Mouse (Mus musculus) hindbrain, postnatal 0 days (tissue): ENCODE data around the gene Slmap. TPM values are rescaled to one million over a fixed set of nuclear protein-coding genes. Genes with fewer than 3 reads are reported as not detected.
"Not testable (repeated sequence)": the region's sequence is repeated elsewhere in the genome, so short reads cannot be mapped to it uniquely, and the experiment has no call there.

Source experiments
- ATAC-seq: fragments of 200-750 bp; cut with Nextera tagmentation; 2 replicates; pipeline ENCODE4 v1.8.0; 2017; ENCODE audit warnings: mild to moderate bottlenecking, moderate TSS enrichment, moderate library complexity
- DNase-seq: peaks from one replicate; pipeline ENCODE4 v3.0.0-alpha.2; 2015; ENCODE audit warnings: low spot score
- H3K27ac ChIP-seq: fragments of 300-500 bp; sonication (generic); 2 replicates; pipeline ENCODE4 v1.5.1; 2014; ENCODE audit warnings: mild to moderate bottlenecking
- H3K27me3 ChIP-seq: fragments of 300-500 bp; sonication (generic); 2 replicates; pipeline ENCODE4 v1.6.1; 2014; ENCODE audit warnings: low read length, mixed read lengths; ENCODE audit not compliant: insufficient read depth
- H3K36me3 ChIP-seq: fragments of 300-500 bp; sonication (generic); 2 replicates; pipeline ENCODE4 v1.6.1; 2014; ENCODE audit warnings: low read length, mixed read lengths; ENCODE audit not compliant: insufficient read depth
- H3K4me1 ChIP-seq: fragments of 300-500 bp; sonication (generic); 2 replicates; pipeline ENCODE4 v1.6.1; 2014; ENCODE audit warnings: antibody characterized with exemption, low read length, mixed read lengths; ENCODE audit not compliant: insufficient read depth
- H3K4me2 ChIP-seq: fragments of 300-500 bp; sonication (generic); 2 replicates; pipeline ENCODE4 v1.6.1; 2014; ENCODE audit warnings: low read depth, mild to moderate bottlenecking, low read length, moderate library complexity, mixed read lengths
- H3K4me3 ChIP-seq: fragments of 300-500 bp; sonication (generic); 2 replicates; pipeline ENCODE4 v1.5.1; 2014; ENCODE audit warnings: low read length
- H3K9ac ChIP-seq: fragments of 300-500 bp; sonication (generic); replicated peaks from 2 replicates; pipeline ENCODE4 v1.6.1; 2014; ENCODE audit warnings: mild to moderate bottlenecking, low read length, moderate library complexity, mixed read lengths
- H3K9me3 ChIP-seq: fragments of 300-500 bp; sonication (generic); 2 replicates; pipeline ENCODE4 v1.6.1; 2016; ENCODE audit warnings: low read length, mixed read lengths
- CTCF ChIP-seq: IDR thresholded peaks from 2 replicates; pipeline ENCODE4 v1.5.1; 2016; ENCODE audit warnings: antibody characterized with exemption, control low read depth, low read depth
- WGBS: fragments of 180-500 bp; shearing (Covaris S2); extraction: QIAGEN DNeasy Blood & Tissue Kit; methylation state at CpG from one replicate; pipeline ENCODE4 v1.1.7; 2014; 5-methylcytosine and 5-hydroxymethylcytosine counted together
- polyA plus RNA-seq: library from polyadenylated mRNA; unstranded; fragments of >200 nt; fragmentation: Nextera tagmentation; extraction: Ambion mirVana; gene quantifications from 2 replicates; pipeline ENCODE4 v1.2.1, GENCODE M21; 2015
- total RNA-seq: library from RNA; depleted of rRNA; stranded (reverse); fragments of >200 nt; gene quantifications from 2 replicates; pipeline ENCODE4 v1.2.3, GENCODE M21; 2014

The Slmap gene
- total and polyA plus RNA-seq, 2 experiments from 2014 or later: 11.7 to 16.1 TPM

DNA sequence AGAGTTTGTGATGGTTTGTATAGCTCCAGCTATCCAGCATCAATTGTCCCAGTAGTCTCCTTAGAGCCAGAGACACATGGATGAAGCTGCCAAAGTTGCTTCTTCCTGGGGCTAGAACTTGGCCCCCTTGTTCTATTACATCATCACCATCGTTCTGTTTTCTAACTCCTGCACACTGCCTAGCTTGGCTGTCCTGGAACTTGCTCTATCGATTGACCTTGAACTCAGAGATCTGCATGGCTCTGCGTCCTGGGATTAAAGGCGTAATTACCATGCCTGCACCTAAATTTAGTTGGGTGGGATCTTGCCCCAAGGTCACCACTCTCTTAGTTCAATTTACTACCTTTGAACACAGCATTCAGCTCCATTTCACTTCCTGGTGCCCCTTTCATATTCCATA, 14.9 kb downstream of the Slmap start:
- ATAC-seq: no peak
- no peak overlapping the region for H3K4me2 ChIP-seq
- no peaks in the 10 kb centered on the region for H3K27me3 ChIP-seq
- H3K9me3 ChIP-seq: no peaks in the 10 kb centered on the region
- 91% methylated on average over 4 of the region's 4 CpGs for WGBS
- no peak overlapping the region for H3K9ac ChIP-seq
- H3K36me3 ChIP-seq: no peaks in the 10 kb centered on the region
- H3K27ac ChIP-seq: no peak overlapping the region
- H3K4me1 ChIP-seq: no peaks in the 10 kb centered on the region
- TF ChIP-seq CTCF: no peak
- H3K4me3 ChIP-seq: no peak overlapping the region
- no peak for DNase-seq

GRCm38 (mm10) chr14:26517843-26518242, 16.9 kb downstream of the Slmap start:
- WGBS: 94% methylated on average over 4 of the region's 4 CpGs
- TF ChIP-seq CTCF: no peak
- Histone ChIP-seq H3K9ac (no peak overlapping the region), H3K36me3 (no peaks in the 10 kb centered on the region), H3K9me3 (no peaks in the 10 kb centered on the region), H3K27me3 (no peaks in the 10 kb centered on the region), H3K4me2 (no peak overlapping the region), H3K4me1 (no peaks in the 10 kb centered on the region), H3K27ac (no peak overlapping the region), H3K4me3 (no peak overlapping the region)
- ATAC-seq (no peak), DNase-seq (no peak)

DNA sequence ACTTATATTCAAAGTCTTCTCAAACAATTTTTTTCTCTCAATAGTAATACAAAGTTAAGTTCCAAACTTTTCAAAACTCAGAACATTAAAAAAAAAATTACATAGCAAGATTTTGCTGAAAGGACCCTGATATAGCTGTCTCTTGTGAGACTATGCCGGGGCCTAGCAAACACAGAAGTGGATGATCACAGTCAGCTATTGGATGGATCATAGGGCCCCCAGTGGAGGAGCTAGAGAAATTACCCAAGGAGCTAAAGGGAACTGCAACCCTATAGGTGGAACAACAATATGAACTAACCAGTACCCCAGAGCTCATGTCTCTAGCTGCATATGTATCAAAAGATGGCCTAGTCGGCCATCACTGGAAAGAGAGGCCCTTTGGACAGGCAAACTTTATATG, 18.5 kb downstream of the Slmap start:
- H3K27ac ChIP-seq, H3K9me3 ChIP-seq, H3K4me3 ChIP-seq, H3K4me2 ChIP-seq, H3K27me3 ChIP-seq, H3K9ac ChIP-seq, DNase-seq, ATAC-seq, H3K4me1 ChIP-seq, H3K36me3 ChIP-seq: not testable (repeated sequence)
- WGBS: 89% methylated on average over 2 of the region's 2 CpGs

GRCm38 (mm10) chr14:26515802-26516201, 18.9 kb downstream of the Slmap start:
- Histone ChIP-seq H3K4me3 (no peak overlapping the region), H3K4me2 (no peak overlapping the region), H3K4me1 (no peaks in the 10 kb centered on the region), H3K36me3 (no peaks in the 10 kb centered on the region), H3K27me3 (no peaks in the 10 kb centered on the region), H3K27ac (no peak overlapping the region), H3K9ac (no peak overlapping the region), H3K9me3 (no peaks in the 10 kb centered on the region)
- no peak for TF ChIP-seq CTCF
- ATAC-seq (no peak), DNase-seq (no peak)
- WGBS: 85% methylated on average over 9 of the region's 9 CpGs

DNA sequence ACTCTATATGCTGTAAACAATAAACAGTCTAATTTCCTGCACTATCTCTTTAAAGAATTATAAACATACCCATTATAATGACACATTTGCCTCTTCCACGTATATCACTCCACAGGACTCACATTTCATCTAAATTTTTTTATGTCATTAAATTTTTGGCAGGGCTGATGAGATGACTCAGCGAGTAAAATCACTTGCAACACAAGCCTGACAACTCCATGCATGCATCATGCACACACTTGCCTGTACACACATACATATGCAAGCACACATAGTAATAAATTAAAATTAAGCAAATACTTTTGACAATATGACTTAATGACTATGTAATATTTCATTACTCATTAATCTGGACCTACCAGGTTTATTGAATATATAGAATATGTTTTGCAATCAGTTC, 24.2 kb downstream of the Slmap start:
- Histone ChIP-seq H3K36me3 (no peaks in the 10 kb centered on the region), H3K4me1 (no peaks in the 10 kb centered on the region), H3K4me2 (no peak overlapping the region), H3K27ac (no peak overlapping the region), H3K27me3 (no peaks in the 10 kb centered on the region), H3K9me3 (no peaks in the 10 kb centered on the region), H3K9ac (no peak overlapping the region), H3K4me3 (no peak overlapping the region)
- no peak for TF ChIP-seq CTCF
- DNase-seq: no peak
- no peak for ATAC-seq
- 81% methylated on average over 2 of the region's 2 CpGs for WGBS

GRCm38 (mm10) chr14:26508150-26508549, 26.6 kb downstream of the Slmap start:
- Histone ChIP-seq H3K27me3 (no peaks in the 10 kb centered on the region), H3K4me1 (no peaks in the 10 kb centered on the region), H3K27ac (no peak overlapping the region), H3K4me3 (no peak overlapping the region), H3K9me3 (no peaks in the 10 kb centered on the region), H3K9ac (no peak overlapping the region), H3K4me2 (no peak overlapping the region), H3K36me3 (no peaks in the 10 kb centered on the region)
- 92% methylated on average over 6 of the region's 6 CpGs for whole genome bisulfite sequencing
- ATAC-seq (no peak), DNase-seq (no peak)
- no peak for TF ChIP-seq CTCF

DNA sequence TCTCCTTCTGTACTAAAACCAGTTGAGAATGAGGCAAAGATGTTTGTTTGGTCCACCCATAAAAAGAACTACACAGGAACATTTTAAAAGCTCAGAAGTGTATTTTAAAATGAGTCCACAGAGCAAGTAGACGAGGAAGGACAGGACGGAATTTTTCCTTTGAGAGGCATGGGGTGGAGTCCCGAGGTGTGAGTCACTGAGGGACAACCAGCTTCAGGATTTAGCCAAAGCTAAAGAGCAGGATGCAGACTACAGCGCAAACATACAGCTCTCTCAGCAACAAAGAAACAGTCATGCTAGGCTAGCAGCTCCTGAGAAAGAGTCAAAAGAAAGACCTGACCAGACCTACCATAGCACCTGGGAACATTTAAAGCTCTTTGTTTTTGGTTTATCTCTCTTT, 27.4 kb downstream of the Slmap start:
- DNase-seq (no peak), ATAC-seq (no peak)
- Histone ChIP-seq H3K9ac (no peak overlapping the region), H3K27me3 (no peaks in the 10 kb centered on the region), H3K4me2 (no peak overlapping the region), H3K27ac (no peak overlapping the region), H3K4me1 (no peaks in the 10 kb centered on the region), H3K9me3 (no peaks in the 10 kb centered on the region), H3K4me3 (no peak overlapping the region), H3K36me3 (no peaks in the 10 kb centered on the region)
- WGBS: 85% methylated on average over 4 of the region's 4 CpGs
- no peak for TF ChIP-seq CTCF
